Mouse (Mus musculus) C2C12 (cell line): ENCODE results near the gene Cnbp. TPM values are rescaled to one million over a fixed set of nuclear protein-coding genes. Genes with fewer than 3 reads are reported as not detected.

ENCODE experiments used
- H3K27me3 ChIP-seq: one replicate; pipeline ENCODE4 v1.6.1; 2011; ENCODE audit not compliant: control insufficient read depth, insufficient read depth, insufficient read length
- H3K36me3 ChIP-seq: one replicate; pipeline ENCODE4 v1.6.1; 2011; ENCODE audit not compliant: control insufficient read depth, insufficient read depth
- H3K4me3 ChIP-seq: one replicate; pipeline ENCODE4 v1.5.1; 2011; ENCODE audit warnings: mild to moderate bottlenecking, control low read depth; ENCODE audit not compliant: poor library complexity, insufficient read depth, severe bottlenecking
- H3K79me2 ChIP-seq: one replicate; pipeline ENCODE4 v1.6.1; 2011; ENCODE audit not compliant: control insufficient read depth, insufficient read depth
- H3K79me3 ChIP-seq: one replicate; pipeline ENCODE4 v1.6.1; 2011; ENCODE audit warnings: low read depth, control low read depth
- H3ac ChIP-seq: one replicate; pipeline ENCODE3; 2011; ENCODE audit warnings: low read depth; ENCODE audit not compliant: control insufficient read depth, insufficient read length
- CEBPB ChIP-seq: IDR thresholded peaks from one replicate; pipeline ENCODE4 v1.6.1; 2011; ENCODE audit warnings: low read depth, mild to moderate bottlenecking, control low read depth, moderate library complexity
- CTCF ChIP-seq: IDR thresholded peaks from one replicate; pipeline ENCODE4 v1.5.1; 2011; ENCODE audit not compliant: control insufficient read depth, insufficient read depth, insufficient read length
- FOSL1 ChIP-seq: IDR thresholded peaks from one replicate; pipeline ENCODE4 v1.8.0; 2011; ENCODE audit warnings: mild to moderate bottlenecking, low read length; ENCODE audit not compliant: poor library complexity, insufficient read depth, severe bottlenecking
- MAX ChIP-seq: IDR thresholded peaks from one replicate; pipeline ENCODE4 v1.6.1; 2011; ENCODE audit warnings: mild to moderate bottlenecking, control low read depth
- MYOD1 ChIP-seq: IDR thresholded peaks from one replicate; pipeline ENCODE4 v1.6.1; 2011; ENCODE audit warnings: low read depth; ENCODE audit not compliant: control insufficient read depth, insufficient read length
- MYOG ChIP-seq: IDR thresholded peaks from one replicate; pipeline ENCODE4 v1.6.1; 2011; ENCODE audit not compliant: control insufficient read depth, insufficient read length; ENCODE audit errors: extremely low read depth
- USF1 ChIP-seq: IDR thresholded peaks from one replicate; pipeline ENCODE4 v1.6.1; 2011; ENCODE audit warnings: low read depth, mild to moderate bottlenecking, control low read depth, moderate library complexity
- polyA plus RNA-seq: library from polyadenylated mRNA; unstranded; fragments of >200 nt; fragmentation: generic; extraction: Trizol; gene quantifications from one replicate; pipeline ENCODE4 v1.2.1, GENCODE M21; 2012; ENCODE audit warnings: missing spikeins

Cnbp gene
- polyA plus RNA-seq, 1 experiment, result 353 TPM

DNA sequence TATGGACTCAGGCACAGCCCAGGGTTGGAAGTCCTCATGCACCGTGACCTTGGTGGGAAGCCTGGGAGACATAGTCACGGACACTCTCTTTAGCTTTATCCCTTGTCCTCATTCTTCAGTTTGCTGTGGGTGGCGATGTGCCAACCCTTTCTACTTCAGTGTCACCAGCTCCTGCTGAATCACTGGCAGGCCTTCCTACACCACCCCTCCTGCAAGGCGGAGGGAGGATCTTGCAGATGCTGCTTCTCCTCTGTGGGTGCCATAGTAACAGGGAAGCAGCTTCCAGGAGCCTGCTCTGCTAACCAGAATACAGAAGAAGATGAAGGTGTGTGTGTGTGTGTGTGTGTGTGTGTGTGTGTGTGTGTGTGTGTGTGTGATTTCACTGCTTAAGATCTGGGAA is 31.9 kb upstream of the Cnbp start:
- H3K79me3 ChIP-seq, result peaks cover under 1% of the 10 kb centered on the region
- no peak overlapping the region for H3K4me3 ChIP-seq

DNA sequence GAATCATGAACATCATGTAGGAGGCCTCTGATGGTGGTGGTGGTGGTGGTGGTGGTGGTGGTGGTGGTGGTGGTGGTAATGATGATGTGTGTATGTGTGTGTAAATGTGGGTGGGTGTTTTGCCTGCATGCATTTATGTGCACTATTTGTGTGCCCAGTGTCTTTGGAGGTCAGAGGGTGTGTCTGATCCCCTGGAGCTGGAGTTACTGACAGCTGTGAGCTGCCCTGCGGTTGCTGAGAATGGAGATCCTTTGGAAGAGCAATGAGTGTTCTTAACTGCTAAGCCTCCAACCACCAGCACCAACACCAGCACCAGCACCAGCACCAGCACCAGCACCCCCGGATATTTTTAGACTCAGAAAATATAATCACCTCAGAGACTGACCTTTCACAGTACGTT is 31.3 kb upstream of the Cnbp start:
- Histone ChIP-seq H3K79me2 (no peaks in the 10 kb centered on the region), H3K79me3 (no peaks in the 10 kb centered on the region), H3K4me3 (no peak overlapping the region), H3K36me3 (no peaks in the 10 kb centered on the region), H3ac (no peak overlapping the region), H3K27me3 (no peaks in the 10 kb centered on the region)
- TF ChIP-seq MAX (no peak), CEBPB (no peak), CTCF (no peak), MYOG (no peak), FOSL1 (no peak), USF1 (no peak), MYOD1 (no peak)

More for the DNA sequence above, 31.9 kb upstream of the Cnbp start:
- Histone ChIP-seq H3K27me3 (no peaks in the 10 kb centered on the region), H3K79me2 (peaks cover 2% of the 10 kb centered on the region), H3K36me3 (no peaks in the 10 kb centered on the region), H3ac (no peak overlapping the region)
- TF ChIP-seq FOSL1 (no peak), MYOG (no peak), USF1 (no peak), CTCF (no peak), CEBPB (no peak), MYOD1 (no peak), MAX (no peak)

DNA sequence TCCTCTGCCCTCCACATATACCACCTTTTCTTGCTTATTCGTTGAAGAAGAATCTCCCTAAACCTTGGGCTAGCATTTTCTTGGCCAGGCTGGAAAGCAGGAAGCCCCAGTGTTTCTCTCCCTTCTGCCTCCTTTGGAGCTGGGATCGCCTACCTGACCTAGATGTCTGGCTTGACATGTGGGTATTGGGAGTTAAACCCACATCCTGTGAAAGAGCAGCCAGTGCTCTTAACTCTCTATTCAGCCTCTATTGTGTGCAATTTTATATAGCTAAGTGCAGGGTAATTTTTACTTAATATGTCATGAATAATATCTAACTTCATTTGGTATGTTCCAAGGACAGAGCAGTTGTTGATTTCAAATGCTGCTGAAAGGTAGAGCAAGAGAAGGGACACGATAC is 28.7 kb upstream of the Cnbp start:
- Histone ChIP-seq H3K36me3 (no peaks in the 10 kb centered on the region), H3K27me3 (no peaks in the 10 kb centered on the region), H3K79me2 (no peaks in the 10 kb centered on the region), H3K4me3 (no peak overlapping the region), H3K79me3 (no peaks in the 10 kb centered on the region), H3ac (no peak overlapping the region)
- TF ChIP-seq MYOG (no peak), FOSL1 (no peak), CEBPB (no peak), CTCF (no peak)

DNA sequence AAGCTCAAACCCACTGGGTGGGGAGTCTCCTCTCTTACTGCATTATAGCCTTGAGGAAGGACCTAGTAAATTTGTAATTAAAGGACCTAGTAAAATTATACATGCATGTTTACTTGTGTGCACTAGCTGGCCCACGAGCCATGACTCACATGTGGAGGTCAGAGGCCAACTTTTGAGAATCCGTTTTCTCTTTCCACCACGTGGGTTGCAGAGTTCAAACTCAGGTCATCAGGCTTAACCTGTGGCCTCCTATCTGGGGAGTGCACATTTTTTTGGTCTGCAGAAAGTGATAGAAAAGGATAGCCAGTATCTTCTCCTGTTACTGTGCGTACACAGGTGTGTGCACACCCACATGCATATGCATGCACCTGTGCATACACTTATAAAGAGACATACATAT is 28.1 kb upstream of the Cnbp start:
- no peak overlapping the region for H3ac ChIP-seq
- no peaks in the 10 kb centered on the region for H3K79me3 ChIP-seq
- no peaks in the 10 kb centered on the region for H3K36me3 ChIP-seq
- no peak overlapping the region for H3K4me3 ChIP-seq
- TF ChIP-seq USF1 (peak; percentile 50), MYOD1 (no peak)
- no peaks in the 10 kb centered on the region for H3K79me2 ChIP-seq
- no peaks in the 10 kb centered on the region for H3K27me3 ChIP-seq

GRCm38 (mm10) chr6:87876068-87876643 is 25.2 kb upstream of the Cnbp start:
- H3K79me2 ChIP-seq, result no peaks in the 10 kb centered on the region
- no peaks in the 10 kb centered on the region for H3K27me3 ChIP-seq
- H3K36me3 ChIP-seq, result no peaks in the 10 kb centered on the region
- no peaks in the 10 kb centered on the region for H3K79me3 ChIP-seq
- H3ac ChIP-seq, result no peak overlapping the region
- no peak overlapping the region for H3K4me3 ChIP-seq
- TF ChIP-seq MAX, result no peak
- TF ChIP-seq MYOD1, result no peak
- TF ChIP-seq CEBPB, result no peak
- no peak for TF ChIP-seq USF1

DNA sequence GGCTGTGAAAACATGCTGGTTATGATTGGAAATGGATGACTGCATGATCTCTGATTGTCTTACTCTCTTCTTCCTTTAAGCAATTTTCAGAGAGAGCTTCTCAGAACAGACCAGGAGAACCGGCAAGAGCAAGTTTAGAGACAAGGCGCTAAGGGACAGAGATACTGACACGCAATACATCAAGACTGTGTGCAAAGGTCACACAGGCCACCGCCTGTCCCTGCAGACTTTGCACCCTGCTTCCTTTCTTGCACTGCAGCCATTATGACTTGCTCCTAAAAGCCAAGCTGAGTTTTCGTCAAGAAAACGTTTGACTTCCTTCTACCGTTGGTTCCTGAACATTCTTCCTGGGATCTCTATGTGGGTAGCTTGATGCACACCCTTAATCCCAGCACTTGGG is 24.7 kb upstream of the Cnbp start:
- Histone ChIP-seq H3K27me3 (no peaks in the 10 kb centered on the region), H3K36me3 (no peaks in the 10 kb centered on the region), H3K79me3 (no peaks in the 10 kb centered on the region), H3K4me3 (no peak overlapping the region), H3K79me2 (no peaks in the 10 kb centered on the region), H3ac (no peak overlapping the region)
- TF ChIP-seq USF1 (no peak), MAX (no peak), CEBPB (no peak), CTCF (no peak), FOSL1 (no peak), MYOG (no peak), MYOD1 (no peak)
